Comparison of ENCODE assay signal across 8 mouse cellular contexts in genomic region chr10:75828500-75828931, GRCm38 (mm10). TPM values are rescaled to one million over a fixed set of nuclear protein-coding genes. Genes with fewer than 3 reads are reported as not detected.
DNase-seq lines count a peak whose midpoint lies in the region; ATAC-seq and TF ChIP-seq lines count a peak whose summit lies in the region.

No protein-coding gene starts in this region.

- TF ChIP-seq CTCF in left cerebral cortex, adult 2 months (IDR thresholded peaks at IDR 0.05): no peak

- no peaks in the 10 kb centered on the region; the same call in 1 of the 2 replicates for H3K4me1 ChIP-seq in hindbrain, embryonic 16.5 days (ENCODE audit: control insufficient read depth, insufficient read depth, low read depth, low read length)
- peaks cover 10% of the 10 kb centered on the region for H3K4me1 ChIP-seq in intestine, embryonic 16.5 days (ENCODE audit: control insufficient read depth, insufficient read depth, low read length)

- H3K9ac ChIP-seq in hindbrain, embryonic 16.5 days (ENCODE audit: low read depth, low read length): no peak overlapping the region
- H3K9ac ChIP-seq in intestine, embryonic 16.5 days (ENCODE audit: low read depth, low read length): no peak overlapping the region

- no peak overlapping the region for H3K4me2 ChIP-seq in hindbrain, embryonic 16.5 days (ENCODE audit: low read length)
- H3K4me2 ChIP-seq in intestine, embryonic 16.5 days (ENCODE audit: low read depth, low read length): no peak overlapping the region

- 0 out of 2 replicates have a peak overlapping the region, but pooled peaks have one; percentile 8 for H3K27ac ChIP-seq in left cerebral cortex, adult 2 months
- H3K27ac ChIP-seq in hindbrain, embryonic 16.5 days (ENCODE audit: low read depth, low read length): no peak overlapping the region
- H3K27ac ChIP-seq in intestine, embryonic 16.5 days (ENCODE audit: low read length): no peak overlapping the region

- intact Hi-C loops in left cerebral cortex, adult 2 months (cut with DNase I): no loop called here

- no peaks in the 10 kb centered on the region; the same call in none of the 2 replicates for H3K27me3 ChIP-seq in hindbrain, embryonic 16.5 days (replicated peaks; ENCODE audit: control insufficient read depth, insufficient read depth, low read length)
- no peaks in the 10 kb centered on the region for H3K27me3 ChIP-seq in intestine, embryonic 16.5 days (replicated peaks; ENCODE audit: control insufficient read depth, insufficient read depth, low read length)

- no peak for DNase-seq in left cerebral cortex, adult 2 months (ENCODE audit: extremely low spot score in 1 of 2, low spot score in 2 of 2)
- no peak for DNase-seq in left cerebral cortex, adult 11 months (ENCODE audit: low spot score)
- peak; percentile 99 for DNase-seq in adipocyte (ENCODE audit: low spot score)
- peak; percentile 87 to 93 for DNase-seq in cerebellum, postnatal 14 days
- peak; percentile 56 for DNase-seq in lung, postnatal 36 days
- DNase-seq in yolk sac, embryonic 10.5 days (ENCODE audit: low spot score): no peak

- H3K4me3 ChIP-seq in left cerebral cortex, adult 2 months: no peak overlapping the region
- no peak overlapping the region for H3K4me3 ChIP-seq in hindbrain, embryonic 16.5 days (ENCODE audit: low read length)
- H3K4me3 ChIP-seq in intestine, embryonic 16.5 days (ENCODE audit: low read length): no peak overlapping the region

- ATAC-seq in hindbrain, embryonic 16.5 days: peak; percentile 90
- ATAC-seq in intestine, embryonic 16.5 days: no peak

- no peaks in the 10 kb centered on the region for H3K36me3 ChIP-seq in hindbrain, embryonic 16.5 days (ENCODE audit: control insufficient read depth, insufficient read depth, low read length)
- no peaks in the 10 kb centered on the region for H3K36me3 ChIP-seq in intestine, embryonic 16.5 days (ENCODE audit: control insufficient read depth, insufficient read depth, low read length)

- no peaks in the 10 kb centered on the region for H3K9me3 ChIP-seq in hindbrain, embryonic 16.5 days (ENCODE audit: control insufficient read depth, low read length)
- H3K9me3 ChIP-seq in intestine, embryonic 16.5 days (ENCODE audit: control insufficient read depth, low read length): no peaks in the 10 kb centered on the region

RNA-seq across cellular contexts. Expression of gene Gstt4, which starts 6.2 kb away (rescaled TPM):
- not detected for total RNA-seq in left cerebral cortex, adult 2 months (2021)
- polyA plus RNA-seq in hindbrain, embryonic 16.5 days (2015; fragmentation: Nextera tagmentation; extraction: Ambion mirVana): not detected in 2 replicates
- polyA plus RNA-seq in intestine, embryonic 16.5 days (2015; fragmentation: Nextera tagmentation; extraction: Ambion mirVana): not detected in 2 replicates

RNA-seq across cellular contexts. Expression of gene Gstt2, which starts 8.7 kb away (rescaled TPM):
- total RNA-seq in left cerebral cortex, adult 2 months (2021): 1 to 10 TPM; 4.6 to 4.8 TPM
- 7.9 and 8.5 TPM in 2 replicates for polyA plus RNA-seq in hindbrain, embryonic 16.5 days (2015; fragmentation: Nextera tagmentation; extraction: Ambion mirVana)
- polyA plus RNA-seq in intestine, embryonic 16.5 days (2015; fragmentation: Nextera tagmentation; extraction: Ambion mirVana): 78.3 and 83.7 TPM in 2 replicates

RNA-seq across cellular contexts. Expression of gene Gstt1, which starts 30.1 kb away (rescaled TPM):
- total RNA-seq in left cerebral cortex, adult 2 months (2021): 10 to 100 TPM; 11.0 to 12.2 TPM
- polyA plus RNA-seq in hindbrain, embryonic 16.5 days (2015; fragmentation: Nextera tagmentation; extraction: Ambion mirVana): 18.8 and 21.9 TPM in 2 replicates
- 16.4 and 19.2 TPM in 2 replicates for polyA plus RNA-seq in intestine, embryonic 16.5 days (2015; fragmentation: Nextera tagmentation; extraction: Ambion mirVana)

RNA-seq across cellular contexts. Expression of gene Mif, which starts 31.5 kb away (rescaled TPM):
- 100 to 1,000 TPM; 475 to 526 TPM for total RNA-seq in left cerebral cortex, adult 2 months (2021)
- polyA plus RNA-seq in hindbrain, embryonic 16.5 days (2015; fragmentation: Nextera tagmentation; extraction: Ambion mirVana): 1,592 and 1,680 TPM in 2 replicates
- polyA plus RNA-seq in intestine, embryonic 16.5 days (2015; fragmentation: Nextera tagmentation; extraction: Ambion mirVana): 1,982 and 2,201 TPM in 2 replicates

RNA-seq across cellular contexts. Expression of gene Gstt3, which starts 47.3 kb away (rescaled TPM):
- 1 to 10 TPM; 1.7 to 2.8 TPM for total RNA-seq in left cerebral cortex, adult 2 months (2021)
- 1.4 and 1.5 TPM in 2 replicates for polyA plus RNA-seq in hindbrain, embryonic 16.5 days (2015; fragmentation: Nextera tagmentation; extraction: Ambion mirVana)
- polyA plus RNA-seq in intestine, embryonic 16.5 days (2015; fragmentation: Nextera tagmentation; extraction: Ambion mirVana): 49.1 and 53.1 TPM in 2 replicates

Comparison
In these comparisons a context has a peak if more than half of its experiments do, and no peak if none do; other contexts are left out.
1. DNase-seq: peak in adipocyte (single experiment), cerebellum, postnatal 14 days (2 of 2) and lung, postnatal 36 days (single experiment); none in left cerebral cortex, adult 2 months (0 of 2), left cerebral cortex, adult 11 months (single experiment) and yolk sac, embryonic 10.5 days (single experiment).